Mouse (Mus musculus) mesoderm, embryonic 11.5 days (tissue): ENCODE measurements at regions not wholly inside any gene's neighbourhood (a gene's known extent, or its start where the extent isn't known, plus 50 kb on each side); places are given as distances from the start of the nearest gene placed in this dataset.

Experiments used
- DNase-seq: peaks from one replicate; pipeline ENCODE4 v3.0.0-alpha.2; 2012; ENCODE audit warnings: low read depth, low spot score

DNA sequence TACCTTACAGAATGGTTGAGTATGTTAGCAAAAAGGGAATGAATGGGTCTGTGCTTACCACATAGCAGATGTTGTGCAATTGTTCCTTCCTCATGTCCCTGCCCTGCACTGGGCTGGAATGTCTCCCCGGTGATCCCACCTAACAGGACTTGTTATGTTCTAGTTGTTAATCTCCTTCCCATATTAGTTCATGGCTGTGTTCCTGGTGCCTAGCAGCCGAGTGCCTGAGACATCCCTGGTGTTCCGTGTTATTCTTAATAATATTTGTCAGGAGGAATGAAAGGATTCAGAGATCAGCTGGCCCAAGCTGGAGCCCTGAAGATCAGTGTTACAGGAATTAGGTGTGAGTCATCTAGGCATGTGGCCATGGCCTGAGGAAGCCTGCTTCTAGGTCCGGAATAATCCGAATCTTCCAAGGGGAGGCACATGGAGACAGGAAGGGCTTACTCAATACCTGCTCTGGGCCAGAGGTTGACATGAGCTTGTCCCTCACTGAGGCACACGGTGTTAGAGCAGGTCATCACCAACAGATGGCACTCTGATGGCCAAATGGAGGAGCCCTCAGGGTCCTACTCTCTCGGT is 171.2 kb downstream of the 4933412E24Rik start:
- no peak for DNase-seq

DNA sequence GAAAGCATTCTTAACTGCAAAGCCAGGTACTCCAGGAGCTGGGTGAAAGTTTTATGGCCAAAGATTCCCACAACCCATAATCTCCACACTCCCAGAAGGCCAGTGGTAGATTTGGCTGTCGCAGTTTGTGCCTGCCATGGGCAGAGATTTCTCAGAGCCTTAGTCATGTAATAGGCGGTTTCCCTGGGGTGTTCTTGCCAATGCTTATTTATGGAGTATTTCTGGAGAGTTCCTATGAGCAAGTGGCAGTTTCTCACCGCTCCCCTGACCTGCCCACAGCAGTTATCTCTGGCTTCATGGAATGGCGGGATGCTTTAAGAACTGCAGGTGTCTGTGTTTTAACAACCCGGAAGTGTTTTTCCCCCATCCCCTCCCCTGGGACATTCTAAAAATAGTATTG is 179.8 kb downstream of the 4933412E24Rik start:
- DNase-seq, result no peak

GRCm38 (mm10) chr15:59833232-59833631 is 183.2 kb downstream of the 4933412E24Rik start:
- no peak for DNase-seq

- DNase-seq, result no peak
These were observed 184.9 kb downstream of the 4933412E24Rik start for GRCm38 (mm10) chr15:59831481-59831880.

DNA sequence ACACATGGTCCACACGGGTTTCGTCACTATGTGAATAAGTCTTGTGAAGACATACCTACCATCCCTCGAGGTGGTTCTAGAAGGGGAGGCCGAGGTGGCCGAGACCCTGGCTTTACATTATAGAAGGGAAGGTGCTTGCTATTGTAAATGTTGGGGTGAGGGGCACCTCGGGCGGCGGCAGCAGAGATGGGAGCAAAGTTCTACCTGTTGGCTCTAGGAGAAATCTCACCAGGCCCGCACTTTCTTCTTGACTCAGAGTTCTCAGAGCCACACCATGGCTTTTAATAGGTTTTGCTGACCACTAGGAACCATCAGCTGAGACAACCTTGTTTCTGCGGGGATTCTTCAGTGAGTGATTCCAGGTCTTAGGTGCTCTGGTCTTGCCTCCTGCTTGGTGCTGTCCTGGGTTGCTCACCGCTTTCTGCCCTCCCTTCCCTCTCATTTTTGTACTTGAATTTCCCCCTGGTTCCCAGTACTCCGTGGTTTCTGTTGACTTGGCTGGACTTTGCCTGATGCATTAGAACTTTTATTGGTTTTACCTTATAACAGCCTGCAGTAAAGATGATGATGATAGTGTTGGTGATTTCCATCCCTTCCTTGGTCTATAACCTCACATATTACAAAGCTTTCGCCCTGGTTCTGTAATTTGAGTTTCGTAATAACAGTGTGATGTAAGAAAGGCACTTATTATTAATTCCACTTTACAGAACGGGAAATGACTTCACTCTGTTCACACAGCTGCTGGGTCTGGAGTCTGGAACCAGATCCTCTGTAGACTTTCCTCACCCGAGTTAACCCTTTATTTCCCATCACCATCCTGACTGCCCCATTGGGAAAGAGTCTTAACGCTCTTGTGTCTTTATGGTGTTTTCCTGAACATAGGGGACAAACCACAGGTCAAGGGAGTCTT is 185.6 kb downstream of the 4933412E24Rik start:
- no peak for DNase-seq

DNA sequence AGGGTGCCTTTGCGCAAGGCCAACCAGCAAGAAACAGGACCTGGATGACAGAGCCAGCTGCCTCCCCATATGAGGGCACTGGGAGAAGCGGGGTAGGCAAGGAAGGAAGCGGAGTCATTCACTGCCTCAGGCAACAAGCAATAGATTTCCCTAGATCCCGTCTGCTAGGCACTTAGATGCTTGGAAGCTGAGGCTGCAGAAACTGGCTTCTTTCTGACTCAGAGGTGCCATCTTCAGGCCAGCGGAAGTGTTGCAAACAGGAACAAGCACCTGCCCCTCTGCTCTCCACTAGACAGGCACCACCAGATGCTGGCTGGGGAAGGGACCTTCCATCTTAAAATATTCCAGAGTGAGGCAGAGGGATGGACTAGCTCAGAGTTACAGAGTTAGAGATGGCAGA is 188.0 kb downstream of the 4933412E24Rik start:
- peak; percentile 85 for DNase-seq

- peak; percentile 34 for DNase-seq
These were observed 190.1 kb downstream of the 4933412E24Rik start for GRCm38 (mm10) chr15:59826164-59826950.

GRCm38 (mm10) chr15:59823921-59824320 is 192.5 kb downstream of the 4933412E24Rik start:
- DNase-seq, result no peak

DNA sequence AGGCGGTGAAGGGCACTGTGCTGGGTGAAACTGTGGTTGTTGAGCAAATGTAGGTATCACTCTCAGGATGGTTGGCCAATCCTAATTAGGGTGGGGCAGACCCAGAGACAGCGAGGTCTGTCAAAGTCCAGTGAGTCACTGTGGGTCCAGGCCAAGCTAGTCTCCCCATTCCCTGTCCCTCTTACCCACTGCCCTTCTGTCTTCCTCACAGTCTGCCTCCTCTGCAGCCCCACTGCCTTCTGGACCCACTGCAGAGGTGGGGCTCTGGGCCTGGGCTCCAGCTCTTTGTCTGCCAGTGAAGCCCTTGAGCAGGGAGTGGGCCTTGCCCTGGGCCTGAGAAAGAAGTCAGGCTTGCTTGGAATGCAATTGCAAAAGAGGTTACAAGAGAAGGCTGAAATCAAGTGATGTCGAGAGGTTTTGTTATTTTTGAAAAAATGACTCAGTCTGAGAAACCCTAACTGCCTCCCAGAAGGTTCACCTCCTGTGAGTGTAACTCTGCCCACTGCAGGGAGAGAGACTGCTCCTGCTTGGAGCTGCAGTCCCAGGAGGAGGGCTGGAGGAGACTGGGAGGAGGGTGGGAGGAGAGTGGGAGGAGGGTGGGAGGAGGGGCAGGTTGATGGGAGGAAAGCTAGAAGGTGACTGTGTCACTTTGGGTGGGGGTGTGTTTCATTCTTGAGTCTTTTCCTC is 193.3 kb downstream of the 4933412E24Rik start:
- DNase-seq, result no peak

DNA sequence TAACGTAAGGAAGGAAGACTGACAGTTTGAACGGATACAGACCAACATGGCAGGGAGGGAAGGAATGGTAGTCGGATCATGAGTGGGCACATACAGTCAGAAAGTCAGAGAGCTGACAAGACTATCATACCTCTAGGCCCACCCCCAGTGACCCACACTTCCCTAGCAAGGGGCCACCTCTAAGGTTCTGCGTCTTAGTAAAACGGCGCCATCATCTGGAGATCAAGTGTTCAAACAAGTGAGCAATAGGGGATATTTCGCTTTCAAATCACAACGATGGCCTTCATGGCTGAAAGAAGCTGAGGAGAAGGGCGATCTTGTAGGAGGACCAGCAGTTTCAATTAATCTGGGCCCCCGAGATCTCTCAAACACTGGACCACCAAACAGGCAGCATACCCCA is 196.1 kb downstream of the 4933412E24Rik start:
- no peak for DNase-seq

DNA sequence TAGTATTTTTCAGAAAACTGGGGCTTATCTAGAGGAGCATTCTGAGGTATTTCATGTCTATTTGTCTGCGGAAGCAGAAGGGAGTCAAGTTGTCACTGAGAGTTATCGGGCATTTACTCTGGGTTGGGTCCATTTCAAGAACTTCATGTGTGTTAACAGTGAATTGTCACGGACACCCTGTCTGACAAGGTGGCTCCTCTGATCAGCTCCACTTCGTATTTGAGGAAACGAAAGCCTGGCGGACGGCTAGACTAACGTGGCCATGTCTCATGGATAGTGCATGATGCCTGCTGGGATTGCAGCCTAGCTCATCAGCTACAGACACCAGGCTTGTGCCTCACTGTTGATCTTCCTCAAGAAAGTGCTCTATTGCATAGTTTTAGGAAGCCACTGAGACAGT is 200.4 kb downstream of the 4933412E24Rik start:
- no peak for DNase-seq

GRCm38 (mm10) chr15:59811566-59811965 is 204.8 kb downstream of the 4933412E24Rik start:
- DNase-seq, result no peak

- DNase-seq, result no peak
These were observed 207.1 kb downstream of the 4933412E24Rik start for GRCm38 (mm10) chr15:59809361-59809760.

GRCm38 (mm10) chr15:59807723-59808122 is 208.7 kb downstream of the 4933412E24Rik start:
- DNase-seq, result no peak

DNA sequence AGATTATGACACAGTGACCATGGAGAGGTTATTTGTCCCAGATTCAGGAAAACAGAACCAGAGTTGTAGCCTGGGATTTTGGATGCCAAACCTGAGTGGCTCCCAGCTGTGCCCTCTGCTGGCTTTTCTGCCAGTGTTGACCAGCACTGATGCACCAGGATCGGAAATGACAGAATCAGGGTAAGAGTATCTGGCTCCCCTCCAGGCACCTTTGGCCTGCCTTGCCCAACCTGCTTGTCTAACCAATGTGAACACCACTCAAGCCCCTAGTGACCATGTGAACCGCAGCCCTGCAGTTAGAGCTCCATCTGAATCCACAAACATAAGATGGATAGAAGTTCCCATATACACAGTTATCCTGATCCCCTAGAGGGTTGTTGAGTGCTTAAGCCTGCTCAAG is 210.6 kb downstream of the 4933412E24Rik start:
- DNase-seq, result no peak

DNA sequence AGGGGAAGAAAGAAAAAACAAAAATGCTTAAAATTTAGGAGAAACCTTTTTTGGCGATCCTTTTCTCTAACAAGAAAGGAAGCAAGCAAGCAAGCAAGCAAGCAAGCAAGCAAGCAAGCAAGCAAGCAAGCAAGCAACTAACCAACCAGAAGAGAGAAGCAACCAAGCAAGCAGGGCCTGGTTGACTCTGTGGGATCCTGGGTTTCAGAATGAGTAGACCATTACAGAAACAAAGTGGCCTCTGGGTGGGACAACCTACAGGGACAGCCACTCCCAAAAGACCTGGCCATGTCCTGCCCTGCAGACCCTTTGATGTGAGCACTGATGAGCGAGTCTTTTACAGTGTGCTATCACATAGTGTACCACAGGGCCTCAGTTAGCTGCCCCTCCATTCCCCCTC is 211.6 kb downstream of the 4933412E24Rik start:
- no peak for DNase-seq

- DNase-seq, result no peak
These were observed 212.0 kb downstream of the 4933412E24Rik start for GRCm38 (mm10) chr15:59804394-59804793.

DNA sequence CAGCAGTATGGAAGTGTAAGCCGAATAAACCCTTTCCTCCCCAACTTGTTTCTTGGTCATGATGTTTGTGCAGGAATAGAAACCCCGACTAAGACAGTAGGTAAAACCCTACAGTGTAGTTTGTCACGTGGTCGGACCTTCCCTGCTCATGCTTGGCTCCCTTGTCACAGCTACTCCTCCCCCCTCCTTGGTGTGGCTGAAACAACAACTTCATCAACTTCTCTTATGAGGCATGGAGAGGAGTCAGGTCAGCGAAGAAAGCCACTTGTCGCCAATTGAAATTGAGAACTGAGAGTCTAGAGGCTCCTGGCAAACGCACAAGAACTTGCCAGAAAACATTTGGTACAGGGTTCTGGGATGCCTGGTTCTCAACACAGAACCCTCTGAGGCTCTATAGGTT is 214.1 kb downstream of the 4933412E24Rik start:
- DNase-seq, result no peak

DNA sequence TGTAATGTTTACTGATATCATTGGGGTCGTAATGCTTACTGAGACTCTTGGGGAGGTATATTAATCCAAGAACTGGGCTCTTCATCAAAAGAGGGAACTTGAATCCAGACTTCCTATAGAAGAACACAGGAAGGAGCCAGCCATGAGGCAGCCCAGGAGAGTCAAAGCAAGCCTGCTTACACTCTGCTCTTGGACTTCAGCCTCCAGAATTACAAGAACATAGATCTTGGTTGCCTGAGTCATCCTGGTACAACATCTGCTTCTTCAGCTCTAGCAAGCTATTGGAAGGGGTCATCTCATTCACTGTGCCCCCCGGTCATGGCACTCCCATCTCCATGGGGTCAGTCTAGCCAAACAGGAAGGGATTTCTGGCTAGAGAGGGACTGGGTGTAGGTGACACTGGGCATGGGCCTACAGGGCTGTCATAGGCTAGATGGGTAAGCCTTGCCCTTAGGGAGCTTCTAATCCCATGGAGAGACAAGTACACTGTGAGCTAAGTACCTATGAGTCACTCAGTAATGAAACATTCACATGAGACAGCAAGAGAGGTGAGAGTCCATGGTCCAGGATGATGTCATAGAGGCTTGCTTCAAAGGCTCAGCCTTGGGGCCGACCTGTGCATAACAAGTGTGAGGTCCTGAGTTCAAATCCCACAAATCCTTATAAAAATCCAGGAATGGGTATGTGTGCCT is 217.1 kb downstream of the 4933412E24Rik start:
- DNase-seq, result no peak

DNA sequence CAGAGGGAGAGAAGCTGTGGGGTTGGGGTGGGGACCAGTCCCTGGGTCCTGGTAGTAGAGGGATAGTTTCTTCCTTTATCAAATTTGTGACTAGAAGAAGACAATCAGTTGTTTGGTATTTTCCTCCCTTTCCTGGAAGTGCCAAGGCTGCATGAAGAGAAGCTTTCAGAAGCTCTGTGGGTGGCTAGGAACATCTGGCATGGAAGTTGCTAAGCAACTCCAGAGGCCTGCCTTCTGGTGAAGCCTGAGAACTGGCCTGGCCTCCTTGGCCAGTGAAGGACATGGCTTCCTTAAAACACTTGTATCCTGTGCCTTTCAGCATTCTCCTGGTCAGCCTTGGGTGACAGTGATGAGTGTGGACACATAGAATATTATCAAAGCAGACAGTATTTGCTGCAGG is 217.9 kb downstream of the 4933412E24Rik start:
- DNase-seq, result no peak

DNA sequence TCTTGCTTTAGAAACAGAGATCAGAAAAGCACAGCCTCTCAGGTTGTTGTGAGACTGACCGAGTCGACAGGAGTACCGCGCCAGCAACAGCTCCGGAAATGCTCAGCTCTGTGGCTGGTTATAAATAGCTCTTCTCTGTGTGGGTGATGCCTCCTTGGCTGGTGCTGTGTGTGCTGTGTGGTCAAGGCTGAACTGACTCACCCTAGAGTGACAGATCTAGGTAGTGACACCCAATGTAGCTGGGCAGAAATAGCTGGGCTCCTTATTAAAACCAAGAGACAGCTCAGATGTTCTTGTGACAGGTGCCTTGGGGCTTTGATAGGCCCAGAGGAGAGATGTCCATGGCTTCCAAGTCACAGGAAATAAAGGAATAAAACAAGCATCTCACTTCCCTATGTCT is 220.7 kb downstream of the 4933412E24Rik start:
- no peak for DNase-seq
